Mouse (Mus musculus) embryonic fibroblast, embryonic 13.5 days (primary cell): ENCODE results near the gene Yipf3. TPM values are rescaled to one million over a fixed set of nuclear protein-coding genes. Genes with fewer than 3 reads are reported as not detected.

ENCODE experiments used
- H3K27ac ChIP-seq: 2 replicates; pipeline ENCODE4 v1.5.1; 2012; ENCODE audit warnings: low read length, control low read depth, inconsistent platforms; ENCODE audit not compliant: insufficient read depth
- H3K4me1 ChIP-seq: 2 replicates; pipeline ENCODE4 v1.6.1; 2011; ENCODE audit warnings: low read length; ENCODE audit not compliant: control insufficient read depth, insufficient read depth
- H3K4me3 ChIP-seq: 2 replicates; pipeline ENCODE4 v1.5.1; 2011; ENCODE audit warnings: mild to moderate bottlenecking, control low read depth, low read length; ENCODE audit not compliant: insufficient read depth
- CTCF ChIP-seq: IDR thresholded peaks from 2 replicates; pipeline ENCODE4 v1.5.1; 2011; ENCODE audit warnings: mild to moderate bottlenecking, control low read depth, low read length, moderate library complexity, borderline replicate concordance; ENCODE audit not compliant: insufficient read depth
- POLR2A ChIP-seq: IDR thresholded peaks from 2 replicates; pipeline ENCODE4 v1.6.1; 2011; ENCODE audit warnings: low read depth, mild to moderate bottlenecking, control low read depth, low read length, moderate library complexity
- polyA plus RNA-seq: library from polyadenylated mRNA; stranded (reverse); fragments of >200 nt; gene quantifications from 2 replicates; pipeline ENCODE4 v1.2.4, GENCODE M21; 2011; ENCODE audit warnings: low read depth; ENCODE audit not compliant: missing spikeins, insufficient read length

Gene Yipf3
- polyA plus RNA-seq, 1 experiment = 114 TPM

GRCm38 (mm10) chr17:46237480-46237879, 10.4 kb upstream of the Yipf3 start:
- H3K27ac ChIP-seq = no peak overlapping the region
- no peak for TF ChIP-seq POLR2A
- no peak for TF ChIP-seq CTCF
- no peak overlapping the region for H3K4me3 ChIP-seq
- H3K4me1 ChIP-seq = no peaks in the 10 kb centered on the region

- H3K27ac ChIP-seq = no peak overlapping the region
- no peaks in the 10 kb centered on the region for H3K4me1 ChIP-seq
- no peak overlapping the region for H3K4me3 ChIP-seq
- TF ChIP-seq CTCF (no peak), POLR2A (no peak)
Measured at GRCm38 (mm10) chr17:46239516-46240114, 8.3 kb upstream of the Yipf3 start.

- no peaks in the 10 kb centered on the region for H3K4me1 ChIP-seq
- TF ChIP-seq CTCF = no peak
- TF ChIP-seq POLR2A = no peak
- H3K27ac ChIP-seq = no peak overlapping the region
- no peak overlapping the region for H3K4me3 ChIP-seq
Measured at GRCm38 (mm10) chr17:46241471-46241870, 6.4 kb upstream of the Yipf3 start.

DNA sequence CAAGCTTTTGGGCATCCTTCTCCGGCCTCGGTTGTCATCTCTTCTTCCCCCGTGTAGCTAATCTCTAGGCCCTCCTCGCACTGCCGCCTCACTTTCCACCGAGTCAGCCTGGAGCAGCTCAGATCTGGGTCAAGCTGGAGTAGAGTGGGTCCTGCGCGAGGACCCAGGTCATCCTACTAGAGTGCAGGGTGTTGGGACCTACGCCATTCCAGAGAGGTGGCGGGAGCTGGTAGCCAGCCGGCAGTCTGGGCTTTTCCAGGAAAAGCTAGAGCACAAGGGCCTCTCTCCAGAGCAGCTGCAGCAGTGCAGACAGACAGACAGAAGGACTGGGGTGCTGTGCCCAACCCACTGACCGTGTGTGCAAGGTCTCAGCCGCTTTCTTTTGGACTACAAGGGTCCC, 5.6 kb upstream of the Yipf3 start:
- Histone ChIP-seq H3K4me1 (no peaks in the 10 kb centered on the region), H3K4me3 (no peak overlapping the region), H3K27ac (no peak overlapping the region)
- no peak for TF ChIP-seq CTCF
- TF ChIP-seq POLR2A = no peak

- TF ChIP-seq POLR2A = no peak
- TF ChIP-seq CTCF = no peak
- Histone ChIP-seq H3K4me3 (no peak overlapping the region), H3K27ac (no peak overlapping the region), H3K4me1 (no peaks in the 10 kb centered on the region)
Measured at GRCm38 (mm10) chr17:46242993-46243392, 4.9 kb upstream of the Yipf3 start.

DNA sequence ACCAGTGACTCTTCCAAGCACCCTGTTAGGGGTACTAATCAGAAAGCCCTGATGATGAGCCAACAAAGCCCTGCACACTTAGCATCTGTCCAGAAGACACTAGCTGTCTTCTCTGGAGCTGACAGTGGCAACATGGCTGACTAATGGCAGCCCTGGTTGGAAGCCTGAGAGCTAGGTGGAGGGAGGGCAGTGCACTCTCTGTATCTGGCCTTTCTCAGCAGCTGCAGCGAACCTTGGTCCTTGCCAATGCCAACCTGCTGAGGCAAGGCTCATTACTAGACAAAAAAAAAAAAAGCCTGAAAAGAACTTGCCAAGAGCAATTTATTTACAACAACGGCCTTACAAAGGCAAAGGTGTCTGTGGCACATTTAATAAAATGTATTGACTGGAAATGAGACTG, 4.3 kb upstream of the Yipf3 start:
- H3K4me3 ChIP-seq = no peak overlapping the region
- H3K27ac ChIP-seq = no peak overlapping the region
- no peak for TF ChIP-seq POLR2A
- no peak for TF ChIP-seq CTCF
- H3K4me1 ChIP-seq = no peaks in the 10 kb centered on the region

DNA sequence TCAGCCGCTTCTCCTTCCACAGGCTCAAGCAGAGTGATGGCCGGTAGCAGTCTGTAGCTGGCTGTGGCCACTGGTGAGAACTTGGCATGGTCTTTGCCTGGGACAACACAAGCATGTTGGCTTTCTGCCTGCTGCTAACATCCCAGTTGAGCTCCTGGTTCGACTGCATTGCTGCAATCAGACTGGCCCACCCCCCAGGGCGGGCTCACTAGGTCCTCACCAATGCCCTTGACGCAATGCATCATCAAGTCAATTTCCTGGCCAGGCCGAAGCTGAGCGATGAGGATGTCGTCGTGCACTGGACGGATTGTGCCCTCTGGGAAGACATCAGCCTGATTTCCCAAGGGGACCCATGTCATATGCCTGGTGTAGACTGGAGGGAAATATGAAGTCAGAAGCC, 3.3 kb upstream of the Yipf3 start:
- H3K4me1 ChIP-seq = 0 out of 2 replicates have a peak, but pooled peaks cover 2% of the 10 kb centered on the region
- no peak for TF ChIP-seq CTCF
- H3K27ac ChIP-seq = no peak overlapping the region
- H3K4me3 ChIP-seq = no peak overlapping the region

DNA sequence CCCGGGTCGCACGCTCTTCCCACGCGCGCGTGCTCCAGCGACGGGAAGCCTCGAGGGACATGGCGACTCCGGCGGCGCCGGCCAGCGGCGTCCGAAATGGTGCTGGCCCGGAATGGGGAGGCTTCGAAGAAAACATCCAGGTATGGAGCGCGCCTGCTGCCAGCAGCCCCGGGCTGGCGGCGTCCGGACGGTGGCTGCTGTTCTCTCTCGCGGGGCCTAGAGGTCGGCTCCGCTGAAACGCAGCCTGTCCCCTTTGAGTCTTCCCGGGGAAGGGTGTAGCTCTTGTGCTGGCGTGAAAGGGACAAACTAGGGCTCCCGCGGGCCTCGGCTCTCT, 276 bp downstream of the Yipf3 start:
- H3K4me1 ChIP-seq = 0 out of 2 replicates have a peak, but pooled peaks cover 2% of the 10 kb centered on the region
- TF ChIP-seq CTCF = no peak
- no peak for TF ChIP-seq POLR2A
- peak overlapping the region; percentile 98 for H3K4me3 ChIP-seq
- H3K27ac ChIP-seq = no peak overlapping the region

GRCm38 (mm10) chr17:46251174-46251573, 3.3 kb downstream of the Yipf3 start:
- H3K27ac ChIP-seq = no peak overlapping the region
- peaks cover 2% of the 10 kb centered on the region; the same call in 1 of the 2 replicates for H3K4me1 ChIP-seq
- no peak for TF ChIP-seq POLR2A
- no peak; the same call in 1 of the 2 replicates for TF ChIP-seq CTCF
- H3K4me3 ChIP-seq = no peak overlapping the region

GRCm38 (mm10) chr17:46252571-46253451, 4.9 kb downstream of the Yipf3 start:
- H3K4me1 ChIP-seq = peaks cover 2% of the 10 kb centered on the region; the same call in 1 of the 2 replicates
- H3K4me3 ChIP-seq = no peak overlapping the region
- TF ChIP-seq POLR2A (peak; percentile 3; the same call in 1 of the 2 replicates), CTCF (no peak)
- H3K27ac ChIP-seq = no peak overlapping the region
